24 mouse cellular contexts compared by ENCODE assay signal in the genomic region with DNA sequence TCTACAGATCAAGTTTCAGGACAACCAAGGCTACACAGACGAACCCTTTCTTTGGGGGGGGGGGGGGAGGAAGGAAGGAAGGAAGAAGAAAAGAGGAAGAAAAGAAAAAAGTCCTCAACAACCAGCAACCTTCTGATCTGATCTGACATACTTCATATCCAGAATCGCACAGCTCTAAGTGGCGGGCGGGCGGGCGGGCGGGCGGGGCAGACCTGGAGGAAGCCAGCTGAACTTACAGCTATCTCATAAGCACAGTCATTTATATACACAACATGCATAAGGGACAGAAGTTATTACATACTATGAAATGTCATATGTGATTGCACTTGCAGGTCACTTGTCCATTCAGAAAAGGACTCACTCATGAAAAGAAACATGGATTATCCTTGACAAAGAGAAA. TPM values are rescaled to one million over a fixed set of nuclear protein-coding genes. Genes with fewer than 3 reads are reported as not detected.
"Had no signal": no experiment of that assay in that cellular context is flagged by ENCODE, and none has a peak within 500 bp of the region (broad histone marks: within the 10 kb centered on the region; RNA-seq: fewer than 3 reads in every experiment).

No protein-coding gene starts in this region.

- ATAC-seq: hindbrain, postnatal 0 days; lung, postnatal 0 days; midbrain, embryonic 16.5 days had no signal

- H3K27me3 ChIP-seq: neural tube, embryonic 15.5 days had no signal

- H3K9ac ChIP-seq: neural tube, embryonic 15.5 days had no signal

- H3K9me3 ChIP-seq: limb, embryonic 10.5 days; midbrain, embryonic 10.5 days; neural tube, embryonic 15.5 days had no signal

- H3K4me2 ChIP-seq: neural tube, embryonic 15.5 days had no signal

- DNase-seq: kidney, adult 18-20 months; kidney, postnatal 10 days; kidney, postnatal 4 days; lung, adult 2 months; lung, postnatal 36 days; right cerebral cortex, adult 18-20 months; right cerebral cortex, postnatal 25 days; thymus, postnatal 14 days had no signal

- H3K4me3 ChIP-seq: left cerebral cortex, adult 2 months; limb, embryonic 10.5 days; midbrain, embryonic 10.5 days; neural tube, embryonic 15.5 days had no signal

- H3K27ac ChIP-seq: hindbrain, postnatal 0 days; left cerebral cortex, adult 2 months; limb, embryonic 10.5 days; midbrain, embryonic 10.5 days; neural tube, embryonic 15.5 days had no signal

- H3K36me3 ChIP-seq: limb, embryonic 10.5 days; midbrain, embryonic 10.5 days; neural tube, embryonic 15.5 days had no signal

RNA-seq across cellular contexts. Expression of a gene that starts 46.8 kb away (rescaled TPM):
- total RNA-seq: hindbrain, postnatal 0 days; layer of hippocampus, postnatal 25 days; left cerebral cortex, adult 2 months; left cerebral cortex, postnatal 14 days; megakaryocyte progenitor cell, adult 5-6 weeks had no signal
- polyA plus RNA-seq: hindbrain, postnatal 0 days; intestine, embryonic 14.5 days; kidney, embryonic 14.5 days; limb, embryonic 10.5 days; lung, adult 2 months; lung, postnatal 0 days; midbrain, embryonic 16.5 days; neural tube, embryonic 11.5 days; neural tube, embryonic 15.5 days; small intestine, adult 2 months; stomach, embryonic 16.5 days had no signal

RNA-seq across cellular contexts. Expression of a gene that starts 51.4 kb away (rescaled TPM):
- total RNA-seq: hindbrain, postnatal 0 days; layer of hippocampus, postnatal 25 days; left cerebral cortex, adult 2 months; left cerebral cortex, postnatal 14 days; megakaryocyte progenitor cell, adult 5-6 weeks had no signal
- polyA plus RNA-seq: hindbrain, postnatal 0 days; intestine, embryonic 14.5 days; kidney, embryonic 14.5 days; limb, embryonic 10.5 days; limb, embryonic 14.5 days; lung, adult 2 months; lung, postnatal 0 days; midbrain, embryonic 10.5 days; midbrain, embryonic 16.5 days; neural tube, embryonic 11.5 days; neural tube, embryonic 15.5 days; small intestine, adult 2 months; stomach, embryonic 16.5 days had no signal
